Mouse (Mus musculus) CH12.LX (cell line): ENCODE measurements around the gene Miox.

ENCODE experiments used
- CTCF ChIP-seq, 2 experiments: IDR thresholded peaks in 1 of 2; conservative IDR thresholded peaks in 1 of 2; 2 replicates each; pipeline ENCODE4 v1.5.1; 2011 to 2012; ENCODE audit warnings: low read depth in 2 of 2, low read length in 2 of 2, improper control_type of control experiment in 1 of 2, inconsistent platforms in 1 of 2, mild to moderate bottlenecking in 1 of 2, moderate library complexity in 1 of 2
- ELF1 ChIP-seq: IDR thresholded peaks from 2 replicates; pipeline ENCODE4 v1.6.1; 2014; ENCODE audit warnings: low read depth, mild to moderate bottlenecking, inconsistent platforms, low read length, improper control_type of control experiment
- EP300 ChIP-seq: IDR thresholded peaks from 2 replicates; pipeline ENCODE4 v1.6.1; 2011; ENCODE audit warnings: low read length, improper control_type of control experiment
- HCFC1 ChIP-seq: IDR thresholded peaks from 2 replicates; pipeline ENCODE4 v1.6.1; 2012; ENCODE audit warnings: low read depth, mild to moderate bottlenecking, inconsistent platforms, low read length, improper control_type of control experiment
- JUND ChIP-seq: conservative IDR thresholded peaks from 2 replicates; pipeline ENCODE4 v1.6.1; 2011; ENCODE audit warnings: low read depth, low read length, improper control_type of control experiment
- MAX ChIP-seq: IDR thresholded peaks from 2 replicates; pipeline ENCODE4 v1.6.1; 2011; ENCODE audit warnings: low read length, improper control_type of control experiment
- MYC ChIP-seq: IDR thresholded peaks from 2 replicates; pipeline ENCODE4 v1.6.1; 2011; ENCODE audit warnings: low read depth, mild to moderate bottlenecking, improper control_type of control experiment, low read length
- NRF1 ChIP-seq: IDR thresholded peaks from 2 replicates; pipeline ENCODE4 v1.6.1; 2014; ENCODE audit warnings: low read depth, mild to moderate bottlenecking, inconsistent platforms, low read length, improper control_type of control experiment, moderate library complexity
- POLR2A ChIP-seq: IDR thresholded peaks from 2 replicates; pipeline ENCODE4 v1.6.1; 2011; ENCODE audit warnings: low read depth, mild to moderate bottlenecking, improper control_type of control experiment, low read length
- RCOR1 ChIP-seq: conservative IDR thresholded peaks from 2 replicates; pipeline ENCODE4 v1.6.1; 2012; ENCODE audit warnings: low read depth, mild to moderate bottlenecking, inconsistent platforms, low read length, improper control_type of control experiment
- SIN3A ChIP-seq: IDR thresholded peaks from 2 replicates; pipeline ENCODE4 v1.6.1; 2012; ENCODE audit warnings: low read length, improper control_type of control experiment, inconsistent platforms
- TBP ChIP-seq: conservative IDR thresholded peaks from 2 replicates; pipeline ENCODE4 v1.6.1; 2011; ENCODE audit warnings: low read depth, low read length, improper control_type of control experiment
- UBTF ChIP-seq: IDR thresholded peaks from 2 replicates; pipeline ENCODE4 v1.6.1; 2012; ENCODE audit warnings: low read depth, mild to moderate bottlenecking, inconsistent platforms, low read length, improper control_type of control experiment, moderate library complexity
- ZC3H11A ChIP-seq: IDR thresholded peaks from 2 replicates; pipeline ENCODE4 v1.6.1; 2012; ENCODE audit warnings: low read depth, mild to moderate bottlenecking, inconsistent platforms, low read length, improper control_type of control experiment

DNA sequence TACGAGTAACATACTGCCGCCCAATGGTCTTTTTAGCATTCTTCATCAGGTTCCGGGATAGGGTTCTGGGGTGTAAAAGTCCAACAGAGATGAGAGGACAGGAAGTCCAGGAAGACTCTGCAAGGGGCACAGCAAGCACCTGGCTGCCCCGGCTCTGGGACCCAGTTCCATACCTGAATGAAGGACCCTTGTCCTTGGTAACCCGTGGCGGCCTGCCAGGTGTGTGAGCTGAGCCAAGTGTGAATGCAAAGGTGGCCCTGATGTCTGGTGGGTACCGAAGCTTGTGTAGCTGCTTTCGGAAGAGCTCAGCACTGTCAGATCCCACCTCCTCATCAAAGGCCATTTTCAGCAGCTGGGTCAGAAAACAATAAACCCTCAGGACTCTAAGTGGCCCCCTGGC, 33.6 kb upstream of the Miox start:
- TF ChIP-seq POLR2A (no peak), SIN3A (no peak), CTCF (conservative IDR thresholded peaks at IDR 0.05 in 1 of 2, IDR thresholded peaks at IDR 0.05 in 1 of 2; ENCODE audit: low read depth in 2 of 2, low read length in 2 of 2) (no peak), RCOR1 (no peak), ELF1 (no peak), JUND (no peak), MYC (no peak), TBP (no peak), EP300 (no peak), ZC3H11A (no peak), UBTF (no peak), HCFC1 (no peak), MAX (no peak), NRF1 (no peak)
